Mouse (Mus musculus) brain, embryonic 14.5 days (tissue): Measurements from ENCODE around the gene Chil3. TPM values are rescaled to one million over a fixed set of nuclear protein-coding genes. Genes with fewer than 3 reads are reported as not detected.
A peak's percentile ranks its signal among the peaks of the same experiment; 100 is the strongest.
"Not testable (repeated sequence)": the region's sequence is repeated elsewhere in the genome, so short reads cannot be mapped to it uniquely, and the experiment has no call there.

Source experiments
- DNase-seq: peaks from one replicate; pipeline ENCODE4 v3.0.0-alpha.2; 2011; ENCODE audit warnings: low read depth
- CTCF ChIP-seq: fragments of 200-500 bp; IDR thresholded peaks from 2 replicates; pipeline ENCODE4 v1.5.1; 2012; ENCODE audit warnings: inconsistent platforms, mild to moderate bottlenecking, moderate library complexity, borderline replicate concordance; ENCODE audit not compliant: insufficient read depth, insufficient read length; ENCODE audit errors: extremely low read depth
- POLR2A ChIP-seq: fragments of 200-500 bp; IDR thresholded peaks from 2 replicates; pipeline ENCODE4 v1.6.1; 2012; ENCODE audit warnings: mild to moderate bottlenecking, inconsistent platforms, borderline replicate concordance; ENCODE audit not compliant: poor library complexity, insufficient read depth, insufficient read length, severe bottlenecking; ENCODE audit errors: extremely low read depth
- polyA plus RNA-seq: library from polyadenylated mRNA; depleted of rRNA; stranded (reverse); fragments of >200 nt; gene quantifications from 2 replicates; pipeline ENCODE4 v1.2.3, GENCODE M21; 2012; rRNA removed

Chil3 gene
- 0.05 TPM in 1 of 2 replicates, not detected in the other for polyA plus RNA-seq

GRCm38 (mm10) chr3:106167464-106167863, at the start of gene Chil3:
Gene Chil3, minus strand, starts transcription at chr3:106167564.
- TF ChIP-seq CTCF (no peak), POLR2A (no peak)
- DNase-seq: no peak

- not testable (repeated sequence) for DNase-seq
Observed at GRCm38 (mm10) chr3:106198030-106198429, 30.7 kb upstream of the Chil3 start.

- DNase-seq: not testable (repeated sequence)
Observed at GRCm38 (mm10) chr3:106197246-106197645, 29.9 kb upstream of the Chil3 start.

GRCm38 (mm10) chr3:106196276-106196675, 28.9 kb upstream of the Chil3 start:
- no peak for TF ChIP-seq CTCF
- TF ChIP-seq POLR2A: no peak
- DNase-seq: no peak

GRCm38 (mm10) chr3:106195486-106195885, 28.1 kb upstream of the Chil3 start:
- no peak for DNase-seq
- TF ChIP-seq POLR2A (no peak), CTCF (no peak)

- DNase-seq: no peak
- no peak for TF ChIP-seq CTCF
- no peak for TF ChIP-seq POLR2A
Observed at GRCm38 (mm10) chr3:106187991-106188390, 20.6 kb upstream of the Chil3 start.

GRCm38 (mm10) chr3:106177509-106178189, 10.3 kb upstream of the Chil3 start:
- peak; percentile 72 for DNase-seq
- TF ChIP-seq CTCF: no peak

- DNase-seq: not testable (repeated sequence)
Observed at GRCm38 (mm10) chr3:106174971-106175370, 7.6 kb upstream of the Chil3 start.

- not testable (repeated sequence) for DNase-seq
Observed at GRCm38 (mm10) chr3:106172506-106172905, 5.1 kb upstream of the Chil3 start.

- TF ChIP-seq POLR2A (no peak), CTCF (no peak)
- no peak for DNase-seq
Observed at GRCm38 (mm10) chr3:106171135-106171731, 3.9 kb upstream of the Chil3 start.

- TF ChIP-seq CTCF (no peak), POLR2A (no peak)
- DNase-seq: peak; percentile 56
Observed at GRCm38 (mm10) chr3:106170522-106171053, 3.2 kb upstream of the Chil3 start.

GRCm38 (mm10) chr3:106154413-106154812, 13.0 kb downstream of the Chil3 start:
- DNase-seq: no peak
- TF ChIP-seq POLR2A (no peak), CTCF (no peak)

GRCm38 (mm10) chr3:106144081-106144480, 23.3 kb downstream of the Chil3 start:
- TF ChIP-seq CTCF (no peak), POLR2A (no peak)
- no peak for DNase-seq

- DNase-seq: peak; percentile 93
- TF ChIP-seq POLR2A (no peak), CTCF (no peak)
Observed at GRCm38 (mm10) chr3:106131690-106132089, 35.7 kb downstream of the Chil3 start.
